Mouse (Mus musculus): Measurements from ENCODE around the gene Gnb2.

DNA sequence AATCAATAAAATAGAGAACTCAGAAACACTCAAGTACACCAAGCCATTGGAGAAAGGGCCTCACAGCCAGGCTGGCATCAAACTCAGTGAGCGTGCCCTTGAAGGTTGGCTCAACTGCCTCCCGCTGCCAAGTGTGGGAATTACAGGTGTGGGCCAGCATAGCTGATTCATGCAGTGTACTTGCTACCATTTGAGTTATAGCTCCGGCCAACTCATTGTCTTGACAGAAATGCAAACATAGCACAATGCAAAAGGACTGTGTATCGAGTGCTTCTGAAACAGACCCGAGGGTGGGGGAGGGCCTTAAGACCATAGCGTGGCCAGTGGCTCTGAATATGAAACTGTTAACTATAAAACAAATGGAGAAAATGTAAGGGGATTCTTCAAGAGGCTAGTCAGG lies 29.3 kb downstream of the Gnb2 start:
- TF ChIP-seq CTCF (IDR thresholded peaks at IDR 0.05; ENCODE audit: low read depth) (peak; percentile 39), EP300 (IDR thresholded peaks at IDR 0.05; ENCODE audit: low read depth) (no peak)

Measured in liver, postnatal 0 days (tissue).